Mouse (Mus musculus): ENCODE measurements around the gene Cdc42bpb. TPM values are rescaled to one million over a fixed set of nuclear protein-coding genes. Genes with fewer than 3 reads are reported as not detected.

Gene Cdc42bpb
- 10 to 100 TPM; 13.7 to 18.7 (median 14.9) TPM for total RNA-seq (2022)

GRCm38 (mm10) chr12:111377376-111377973, at the start of gene Cdc42bpb:
Cdc42bpb (minus strand) TSS chr12:111377718.
- peak; percentile 90 to 96 for DNase-seq (ENCODE audit: low spot score in 2 of 2)

- peak; percentile 88 to 90 for DNase-seq (ENCODE audit: low spot score in 2 of 2)
Measured at GRCm38 (mm10) chr12:111425789-111426460, 48.4 kb upstream of the Cdc42bpb start.

DNA sequence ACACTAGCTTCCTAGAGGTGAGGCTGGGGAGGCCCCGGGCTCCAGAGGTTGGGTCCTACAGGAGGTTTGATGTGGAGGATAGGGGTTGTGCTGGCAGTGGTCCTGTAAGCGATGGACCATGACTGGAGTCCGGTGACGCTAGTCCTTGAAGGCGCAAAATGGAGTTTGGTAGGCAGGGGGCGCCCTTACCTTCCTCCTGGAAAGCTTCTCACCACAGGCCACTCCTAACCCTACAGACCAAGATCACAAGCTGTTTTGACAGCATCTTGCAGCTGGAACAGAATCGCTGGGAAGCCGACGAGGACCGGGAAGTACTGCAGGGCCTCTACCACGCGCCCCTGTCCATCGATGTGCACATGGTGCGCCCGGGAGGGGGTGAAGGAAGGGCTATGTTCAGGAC, 47.7 kb upstream of the Cdc42bpb start:
- peak; percentile 82 to 87 for DNase-seq (ENCODE audit: low spot score in 2 of 2)

- DNase-seq (ENCODE audit: low spot score in 2 of 2), result no peak
Measured at GRCm38 (mm10) chr12:111424547-111424946, 47.0 kb upstream of the Cdc42bpb start.

DNA sequence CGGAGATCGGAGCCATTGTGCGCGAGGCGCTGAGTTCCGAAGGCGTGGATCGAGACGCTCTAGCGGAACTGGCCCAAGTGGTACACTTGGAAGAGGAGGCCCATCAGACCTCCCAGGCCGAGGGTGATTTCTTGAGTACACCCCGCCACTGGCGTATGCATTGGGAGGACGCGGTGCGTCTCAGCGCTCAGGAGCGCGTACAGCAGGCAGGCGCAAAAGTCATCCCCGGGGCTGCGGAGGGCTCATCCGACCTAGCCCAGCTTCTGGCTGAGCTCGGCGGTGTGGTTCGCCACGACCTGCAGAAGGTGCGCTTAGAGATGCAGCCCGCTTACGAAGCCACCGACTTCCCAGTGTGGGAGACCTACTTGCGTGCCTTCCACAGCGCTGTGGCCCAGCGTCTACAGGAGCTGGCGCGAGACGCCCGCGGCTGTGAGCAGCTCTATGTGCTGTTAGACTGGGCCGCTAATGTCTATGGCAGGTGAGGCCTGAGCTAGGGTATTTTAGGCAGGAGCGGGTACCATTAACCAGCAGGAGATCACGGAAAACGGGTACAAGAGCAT, 46.1 kb upstream of the Cdc42bpb start:
- no peak for DNase-seq (ENCODE audit: low spot score in 2 of 2)

GRCm38 (mm10) chr12:111422852-111423251, 45.3 kb upstream of the Cdc42bpb start:
- no peak for DNase-seq (ENCODE audit: low spot score in 2 of 2)

DNA sequence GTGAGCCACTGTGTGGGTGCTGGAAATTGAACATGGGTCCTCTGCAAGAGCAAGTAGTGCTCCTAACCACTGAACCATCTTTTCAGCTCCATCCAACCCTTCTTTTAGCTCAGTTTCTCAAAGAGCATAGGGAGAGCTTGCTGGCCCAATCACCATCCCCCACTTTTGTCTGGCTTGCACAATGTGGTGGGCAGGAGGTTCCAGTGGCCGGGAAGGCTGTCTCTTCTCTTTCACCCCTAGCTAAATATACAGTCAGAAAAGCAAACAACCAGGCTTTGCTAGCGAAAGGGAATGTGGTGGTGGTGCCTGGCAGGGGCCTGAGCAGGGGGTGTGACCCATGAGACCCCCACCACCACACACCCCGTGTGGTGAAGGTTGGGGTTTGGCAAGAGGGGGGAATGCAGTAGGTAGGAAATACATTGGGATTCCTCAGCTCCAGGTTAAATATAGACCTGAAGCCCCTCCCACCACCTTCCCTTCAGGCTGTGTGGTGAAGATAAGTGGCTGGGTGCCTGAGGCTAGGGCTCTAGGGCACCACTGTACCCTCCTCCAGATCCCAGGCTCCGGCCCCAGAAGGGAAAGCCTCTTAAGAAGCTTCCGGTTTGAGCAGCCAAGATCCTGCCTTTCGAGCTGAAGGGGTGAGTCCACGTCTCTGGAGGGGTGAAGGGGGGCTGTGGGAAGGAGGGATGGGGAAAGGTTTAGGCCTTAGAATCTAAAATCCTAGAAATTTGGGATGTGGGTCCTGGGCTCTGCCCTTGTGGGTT, 43.6 kb upstream of the Cdc42bpb start:
- DNase-seq (ENCODE audit: low spot score in 2 of 2), result no peak

DNA sequence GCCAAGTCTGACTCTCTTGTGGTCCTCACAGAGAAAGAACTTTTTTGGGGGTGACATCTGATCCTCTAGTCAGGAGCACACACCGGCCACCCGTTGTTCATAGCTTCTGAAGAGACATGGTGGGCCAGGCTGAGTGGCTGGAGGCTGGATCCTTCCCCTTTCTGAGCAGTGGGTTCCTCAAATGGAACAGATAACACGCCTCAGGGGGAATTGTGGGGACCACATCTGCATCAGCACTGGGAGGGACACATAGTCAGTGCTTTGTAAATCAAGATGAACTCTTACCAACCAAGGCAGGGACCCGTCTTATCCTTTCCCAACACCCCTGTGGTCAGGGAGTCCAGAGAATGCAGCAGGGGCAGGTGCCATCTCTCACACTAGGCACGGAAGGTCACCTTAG, 42.4 kb upstream of the Cdc42bpb start:
- DNase-seq (ENCODE audit: low spot score in 2 of 2), result no peak

DNA sequence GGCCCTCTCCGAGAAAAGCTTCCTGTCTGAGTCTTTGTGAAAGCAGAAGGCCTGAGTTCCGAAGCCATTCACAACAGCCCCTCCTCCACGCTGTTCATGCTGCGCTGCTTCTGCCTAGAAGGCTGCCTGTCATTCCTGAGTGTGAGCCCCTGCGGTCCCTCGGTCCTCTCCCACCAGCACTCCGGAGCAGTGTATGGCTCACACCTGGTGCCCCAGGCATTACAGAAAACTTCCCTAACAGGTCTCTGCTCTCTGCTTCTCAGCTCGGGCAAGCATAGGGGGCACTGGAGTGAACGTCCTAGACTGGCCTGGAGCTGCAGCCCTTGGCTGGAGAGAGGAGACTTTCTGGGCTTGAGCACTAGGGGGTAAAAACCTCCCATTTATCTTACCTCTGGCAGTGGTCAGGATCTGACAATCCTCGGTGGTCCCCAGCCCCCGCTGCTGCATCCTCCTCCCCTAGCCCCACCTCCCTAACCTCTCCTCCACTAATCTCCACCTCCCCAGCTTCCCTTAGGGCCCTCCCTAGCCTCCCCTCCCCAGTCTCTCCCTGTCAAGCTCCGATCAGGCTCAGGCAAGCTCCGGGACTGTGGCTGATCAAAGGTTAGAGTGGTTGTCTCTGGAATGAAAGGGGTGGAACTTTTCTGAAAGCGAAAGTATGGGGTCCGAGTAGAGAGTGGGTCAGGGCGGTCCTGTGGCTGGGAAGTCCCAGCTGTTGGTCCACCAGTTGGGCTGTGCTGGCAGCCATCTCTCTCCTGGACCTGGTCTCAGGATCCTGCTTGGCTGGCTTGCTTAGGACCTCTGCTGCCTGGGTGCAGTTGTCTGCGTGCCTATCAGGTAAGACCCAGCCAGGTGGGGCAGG, 39.6 kb upstream of the Cdc42bpb start, which contains the start of gene Exoc3l4:
Gene Exoc3l4 (plus strand): TSS at position 97 of the 859 bp plus-strand sequence.
- no peak for DNase-seq (ENCODE audit: low spot score in 2 of 2)

GRCm38 (mm10) chr12:111413300-111413699, 35.8 kb upstream of the Cdc42bpb start:
- peak; percentile 83 to 87 for DNase-seq (ENCODE audit: low spot score in 2 of 2)

GRCm38 (mm10) chr12:111412581-111413284, 35.2 kb upstream of the Cdc42bpb start:
- no peak for DNase-seq (ENCODE audit: low spot score in 2 of 2)

GRCm38 (mm10) chr12:111411631-111412355, 34.3 kb upstream of the Cdc42bpb start:
- no peak for DNase-seq (ENCODE audit: low spot score in 2 of 2)

GRCm38 (mm10) chr12:111409583-111409982, 32.1 kb upstream of the Cdc42bpb start:
- DNase-seq (ENCODE audit: low spot score in 2 of 2), result no peak

- no peak for DNase-seq (ENCODE audit: low spot score in 2 of 2)
Measured at GRCm38 (mm10) chr12:111406622-111407021, 29.1 kb upstream of the Cdc42bpb start, which contains the start of gene Lbhd2. Lbhd2 (plus strand) TSS chr12:111406809.

- no peak for DNase-seq (ENCODE audit: low spot score in 2 of 2)
Measured at GRCm38 (mm10) chr12:111404880-111405279, 27.4 kb upstream of the Cdc42bpb start.

DNA sequence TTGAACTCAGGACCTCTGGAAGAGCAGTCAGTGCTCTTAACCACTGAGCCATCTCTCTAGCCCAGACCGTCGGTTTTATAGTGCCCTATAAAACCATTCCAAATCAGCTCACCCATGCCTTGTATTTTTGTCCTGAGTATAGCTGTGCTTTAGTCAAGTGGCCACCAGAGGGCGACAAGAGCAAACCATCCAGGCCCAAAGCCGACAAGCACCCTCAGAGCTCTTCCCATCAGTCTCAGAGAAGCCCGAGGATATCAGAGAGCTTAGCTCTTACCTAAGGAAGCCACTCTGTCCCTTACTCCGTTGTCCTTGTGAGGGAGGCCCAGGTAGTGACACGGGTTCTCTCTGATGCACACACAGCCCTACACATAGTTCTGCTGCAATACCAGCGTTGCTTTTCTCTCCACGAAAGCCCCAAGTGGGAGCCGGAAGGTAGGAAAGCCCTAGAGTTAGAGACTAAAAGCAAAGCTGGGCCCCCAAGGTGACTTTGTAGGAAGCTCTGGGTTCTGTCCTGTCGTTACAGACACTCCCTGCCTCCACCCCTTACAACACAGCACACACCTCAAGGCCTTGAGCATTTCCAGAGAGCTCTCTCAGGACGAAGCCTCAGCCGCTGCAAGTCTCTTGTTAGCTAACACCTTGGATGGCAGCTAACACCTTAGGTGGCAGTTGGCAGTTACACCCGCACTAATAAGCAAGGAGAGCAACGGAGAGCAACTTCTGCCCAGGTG, 24.1 kb upstream of the Cdc42bpb start:
- DNase-seq (ENCODE audit: low spot score in 2 of 2), result peak; percentile 49 to 63

GRCm38 (mm10) chr12:111396997-111397396, 19.5 kb upstream of the Cdc42bpb start:
- no peak for DNase-seq (ENCODE audit: low spot score in 2 of 2)

DNA sequence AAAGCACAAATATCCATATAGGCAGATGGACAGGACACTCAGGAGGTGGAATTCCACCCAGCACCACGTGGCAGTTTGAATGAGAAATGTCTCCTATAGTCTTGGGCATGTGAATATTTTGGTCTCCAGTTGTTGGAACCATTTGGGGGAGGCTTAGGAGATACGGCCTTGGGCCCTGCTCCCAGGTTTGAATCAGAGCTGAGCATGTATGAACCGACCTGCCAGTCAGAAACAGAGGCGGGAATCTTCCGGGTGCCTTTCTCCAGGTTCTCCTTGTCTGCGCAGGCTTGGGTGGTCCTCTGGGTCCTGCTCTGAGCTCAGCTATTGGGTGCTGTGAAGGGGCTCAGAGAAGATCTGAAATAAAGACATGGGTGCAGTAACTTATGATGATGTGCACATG, 16.5 kb upstream of the Cdc42bpb start:
- DNase-seq (ENCODE audit: low spot score in 2 of 2), result no peak

DNA sequence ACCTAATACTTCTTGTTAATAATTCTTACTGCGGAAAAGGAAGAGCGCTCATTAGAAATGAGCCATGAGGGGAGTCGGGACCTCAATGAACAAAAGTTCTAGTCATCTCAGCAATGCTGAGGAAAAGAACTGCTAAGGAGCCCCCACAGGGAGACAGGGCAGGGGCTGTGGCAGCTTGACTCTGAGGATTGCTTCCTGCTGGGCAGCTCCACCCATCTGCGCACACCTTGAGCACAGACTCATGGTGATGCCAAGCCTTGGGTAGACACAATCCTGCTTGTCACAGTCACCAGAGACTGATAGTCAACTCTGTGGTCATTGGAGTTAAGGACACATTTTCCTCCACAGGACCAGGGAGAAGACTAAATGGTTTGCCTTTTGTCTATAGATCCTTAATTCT, 9.6 kb upstream of the Cdc42bpb start:
- no peak for DNase-seq (ENCODE audit: low spot score in 2 of 2)

All from gastrocnemius, adult 8-10 months (tissue).